Mouse (Mus musculus) mouse embryonic stem cell (cell line): ENCODE measurements around the gene Rap1a.

ENCODE experiments used
- in situ Hi-C, 2 experiments: fragments of 300-500 bp; cut with MboI; formaldehyde crosslinking; loops; 1 replicate in 1 of 2; 3 replicates in 1 of 2; pipeline ENCODE4 v1.14.3; 2019 to 2020; ENCODE audit warnings: low sequenced_read_pairs in 2 of 2, low pct_unique_long_range_greater_than_20kb in 1 of 2, mixed read lengths in 1 of 2; ENCODE audit not compliant: unreplicated experiment in 1 of 2

The Rap1a gene

DNA sequence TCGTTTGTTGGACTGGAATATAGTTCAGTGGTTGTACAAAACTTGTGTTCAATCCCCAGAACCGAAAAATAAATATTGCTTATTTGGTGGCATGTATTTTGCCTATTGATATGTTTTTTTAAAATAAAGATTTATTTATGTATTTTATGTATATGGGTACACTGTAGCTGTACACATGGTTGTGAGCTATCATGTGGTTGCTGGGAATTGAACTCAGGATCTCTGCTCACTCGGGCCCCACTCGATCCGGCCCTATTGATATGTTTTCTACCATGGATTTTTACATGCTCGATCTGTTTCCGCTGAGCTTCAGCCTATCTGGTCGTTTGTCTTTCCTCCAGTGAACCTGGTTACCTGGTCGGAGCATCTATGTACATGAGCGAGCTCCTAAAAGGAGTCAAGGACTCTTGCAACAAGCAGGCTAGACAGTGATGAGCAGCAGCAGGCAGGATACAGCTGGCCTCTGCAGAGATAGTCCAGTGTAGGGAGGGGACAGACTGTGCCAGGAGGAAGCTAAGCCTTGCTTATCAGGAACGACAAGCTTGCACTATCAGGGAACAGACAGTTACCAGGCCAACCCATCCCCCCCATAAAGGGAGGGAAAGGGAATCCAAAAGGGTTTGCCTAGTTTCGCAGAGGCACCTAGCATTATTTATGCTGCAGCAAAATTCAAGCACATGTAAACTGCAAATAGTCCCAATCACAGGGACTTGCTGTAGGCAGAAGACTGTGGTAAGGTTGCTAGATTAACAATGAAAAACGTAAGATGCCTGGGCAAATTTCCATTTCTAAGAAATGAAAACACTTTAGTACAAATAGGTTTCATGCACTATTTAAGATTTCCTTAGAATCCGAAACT, 7.3 kb upstream of the Rap1a start:
- in situ Hi-C loops: no loop called here

DNA sequence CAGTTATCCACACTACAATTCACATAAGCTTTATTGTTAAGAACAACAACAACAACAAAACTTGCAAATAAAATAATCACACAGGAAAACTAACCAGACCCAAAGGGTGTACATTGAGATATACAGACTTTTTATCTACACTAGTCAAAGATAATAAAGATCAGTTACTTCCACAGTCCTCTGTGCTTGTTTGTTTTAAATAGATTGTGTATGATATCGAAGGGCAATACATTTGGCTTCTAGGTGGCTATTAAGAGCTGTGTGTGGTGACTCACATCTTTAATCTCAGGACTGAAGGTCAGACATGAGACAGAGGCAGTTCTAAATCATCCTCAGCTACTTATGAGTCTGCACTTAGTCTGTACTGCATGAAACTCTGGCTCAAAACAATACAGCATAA, 6.5 kb upstream of the Rap1a start:
- in situ Hi-C loops: no loop called here

DNA sequence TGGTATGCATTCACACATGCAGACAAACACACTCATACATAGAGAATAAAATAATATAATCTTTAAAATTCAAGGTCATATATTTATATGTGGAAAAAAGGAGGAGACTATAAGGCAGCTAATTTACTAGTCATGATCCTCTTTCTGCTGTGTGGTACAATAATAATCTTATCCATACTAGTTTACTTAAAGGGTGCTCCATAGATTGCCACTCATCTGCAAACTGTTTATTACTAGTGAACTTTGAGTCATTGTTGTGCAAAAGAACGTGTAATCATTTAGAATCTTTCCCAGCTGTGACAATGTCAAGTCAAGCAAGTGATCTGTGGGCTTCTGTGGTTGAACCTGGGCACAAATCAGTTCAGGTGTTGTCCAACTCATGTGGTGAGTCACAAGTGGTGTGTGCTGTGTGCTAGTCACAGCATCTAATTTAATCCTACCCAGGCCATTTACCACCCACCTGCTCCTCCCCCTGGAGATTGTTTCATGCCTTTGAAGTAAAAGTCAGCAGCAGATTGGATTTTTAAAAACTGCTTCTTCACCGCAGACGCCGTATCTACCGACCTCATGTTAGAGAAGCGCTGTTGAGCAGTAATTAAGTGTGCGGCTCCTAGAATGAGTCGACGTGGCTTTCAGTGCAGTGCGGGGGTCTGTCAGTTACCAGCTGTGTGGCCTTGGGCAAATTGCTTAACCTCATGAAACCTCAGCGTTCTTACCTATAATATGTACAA, 5.5 kb upstream of the Rap1a start:
- in situ Hi-C loops: no loop called here

DNA sequence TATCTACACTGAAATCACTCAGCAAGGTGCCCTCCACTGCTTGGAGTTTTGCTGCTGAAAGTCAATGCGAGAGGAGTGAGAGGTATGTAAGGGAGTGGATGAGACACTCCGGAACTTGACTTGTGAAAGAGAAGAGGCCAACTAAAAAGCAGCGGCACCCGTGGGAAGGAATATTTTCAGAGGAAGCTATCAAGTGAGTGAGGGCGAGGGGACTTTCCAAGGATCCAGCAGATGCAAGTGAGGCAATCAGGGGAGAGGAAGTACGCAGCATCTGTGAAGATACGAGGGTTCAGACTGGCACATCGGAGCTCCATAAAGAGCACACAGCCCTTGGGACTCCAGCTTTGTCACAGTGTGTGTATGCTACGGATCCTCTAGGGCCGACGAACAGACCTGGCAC, 2.5 kb upstream of the Rap1a start:
- in situ Hi-C loops: no loop called here

GRCm38 (mm10) chr3:105800675-105801190, 403 bp downstream of the Rap1a start:
- in situ Hi-C loops: no loop called here

DNA sequence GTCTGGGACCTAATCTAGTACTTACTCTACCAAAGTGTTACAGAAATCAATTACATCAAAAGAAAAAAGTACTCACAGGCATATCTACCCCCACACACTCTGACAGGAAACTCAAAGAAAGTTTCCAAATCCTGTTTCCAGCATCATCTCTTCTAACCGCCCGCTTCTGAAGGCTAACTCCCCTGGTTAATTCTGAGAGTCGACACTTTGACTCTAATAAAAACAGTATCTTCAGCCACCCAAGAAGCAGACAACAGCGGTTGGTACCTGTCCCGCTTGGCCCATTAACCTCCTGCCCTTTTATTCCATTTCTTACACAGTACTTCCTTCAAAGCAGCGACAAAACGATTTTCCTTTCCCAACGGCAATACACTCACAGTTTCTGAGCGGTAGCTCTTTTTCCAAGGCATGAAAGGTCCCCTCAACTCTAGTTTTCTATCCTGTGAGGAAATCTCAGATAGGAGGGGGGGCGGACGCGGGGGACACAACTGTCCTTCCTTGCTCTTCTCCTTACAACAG, 921 bp downstream of the Rap1a start:
- in situ Hi-C loops: no loop called here

DNA sequence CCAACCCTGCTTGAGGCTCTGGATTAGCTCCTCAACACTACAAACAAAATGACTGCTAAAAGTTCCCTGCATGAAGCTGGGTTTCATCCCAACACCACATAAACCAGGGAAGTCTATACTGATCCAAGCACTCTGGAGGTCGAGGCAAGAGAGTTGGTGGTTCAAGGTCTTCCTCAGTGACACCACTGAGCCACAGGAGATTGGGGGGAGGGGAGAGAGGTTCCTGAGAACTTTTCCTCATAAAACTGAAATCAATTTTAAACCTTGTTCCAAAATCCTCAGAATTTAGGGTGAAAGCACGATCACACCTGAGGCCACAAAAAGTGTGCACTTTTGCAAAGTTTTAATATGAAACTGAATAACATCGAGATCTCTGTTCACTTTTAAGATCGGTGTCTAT, 1.8 kb downstream of the Rap1a start:
- in situ Hi-C loops: no loop called here

- in situ Hi-C loops: no loop called here
These were observed 2.4 kb downstream of the Rap1a start for GRCm38 (mm10) chr3:105798770-105799169.

- in situ Hi-C loops: no loop called here
These were observed 3.7 kb downstream of the Rap1a start for GRCm38 (mm10) chr3:105797427-105797826.

- in situ Hi-C loops: no loop called here
These were observed 4.4 kb downstream of the Rap1a start for GRCm38 (mm10) chr3:105796761-105797160.

DNA sequence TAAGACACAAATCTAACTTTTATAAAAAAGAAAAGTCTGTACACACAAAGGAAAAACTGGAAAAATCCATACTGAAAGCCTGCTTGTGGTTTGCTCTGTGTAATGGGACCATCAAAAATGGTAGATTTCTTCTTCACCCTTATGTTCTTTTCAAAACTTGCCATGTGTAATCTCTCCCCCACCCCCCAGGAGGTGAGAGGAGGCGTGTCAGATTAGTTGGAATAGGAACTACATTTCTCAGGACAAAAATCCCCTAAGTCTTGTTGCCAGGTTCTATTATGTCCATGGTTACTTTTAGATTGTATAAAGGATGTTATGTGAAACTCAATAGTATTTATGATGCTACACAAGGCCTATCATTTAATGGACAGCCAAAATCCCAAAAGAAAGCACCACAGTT, 6.8 kb downstream of the Rap1a start:
- in situ Hi-C loops: no loop called here

GRCm38 (mm10) chr3:105792309-105792708, 8.8 kb downstream of the Rap1a start:
- in situ Hi-C loops: no loop called here

GRCm38 (mm10) chr3:105791129-105791528, 10.0 kb downstream of the Rap1a start:
- in situ Hi-C loops: no loop called here

DNA sequence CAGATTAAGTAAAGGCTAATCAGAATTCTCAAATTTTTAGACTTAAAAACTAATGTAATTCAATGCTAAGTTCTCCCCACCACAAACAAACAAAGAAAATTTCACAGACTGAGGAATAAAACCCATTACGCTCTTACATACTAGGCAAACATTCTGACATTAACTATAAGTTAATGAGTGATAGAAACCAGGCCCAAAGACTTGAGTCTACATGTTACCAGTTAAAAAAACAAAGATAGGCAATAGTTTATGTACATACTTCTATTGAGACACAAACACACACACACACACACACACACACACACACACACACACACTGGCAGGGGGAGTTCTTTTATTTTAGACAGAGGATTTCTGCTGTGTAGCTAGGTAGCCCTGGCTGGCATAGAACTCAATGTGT, 10.8 kb downstream of the Rap1a start:
- in situ Hi-C loops: no loop called here

- in situ Hi-C loops: no loop called here
These were observed 11.4 kb downstream of the Rap1a start for GRCm38 (mm10) chr3:105789776-105790175.

GRCm38 (mm10) chr3:105787328-105787727, 13.8 kb downstream of the Rap1a start:
- in situ Hi-C loops: no loop called here

GRCm38 (mm10) chr3:105785865-105786264, 15.3 kb downstream of the Rap1a start:
- in situ Hi-C loops: no loop called here

GRCm38 (mm10) chr3:105783809-105784208, 17.3 kb downstream of the Rap1a start:
- in situ Hi-C loops: no loop called here

- in situ Hi-C loops: no loop called here
These were observed 18.7 kb downstream of the Rap1a start for GRCm38 (mm10) chr3:105782406-105782805.
